Mouse (Mus musculus): ENCODE data around the gene Kidins220. TPM values are rescaled to one million over a fixed set of nuclear protein-coding genes. Genes with fewer than 3 reads are reported as not detected.

The Kidins220 gene
- polyA plus RNA-seq, 1 experiment = 72.1 TPM

GRCm38 (mm10) chr12:25033662-25034337 is 59.1 kb downstream of the Kidins220 start:
- no peak for DNase-seq
- TF ChIP-seq CTCF (IDR thresholded peaks at IDR 0.05; ENCODE audit: borderline replicate concordance, control insufficient read depth, extremely low read depth, insufficient read depth, low read length, poor library complexity) (no peak), POLR2A (IDR thresholded peaks at IDR 0.05; ENCODE audit: control insufficient read depth, extremely low read depth, insufficient read depth, low read length, poor library complexity) (no peak)
- H3K27me3 ChIP-seq (ENCODE audit: control insufficient read depth, insufficient read depth, low read length) = no peaks in the 10 kb centered on the region
- 88% methylated on average over 9 of the region's 9 CpGs for WGBS
- no peak overlapping the region for H3K4me3 ChIP-seq (ENCODE audit: control insufficient read depth, insufficient read depth, low read length)
- no peaks in the 10 kb centered on the region for H3K4me1 ChIP-seq (replicated peaks; ENCODE audit: control insufficient read depth, insufficient read depth, low read length)
- H3K36me3 ChIP-seq (ENCODE audit: control insufficient read depth, insufficient read depth, low read length) = peaks cover 24% of the 10 kb centered on the region
- no peak overlapping the region for H3K27ac ChIP-seq (ENCODE audit: control insufficient read depth, insufficient read depth, low read length)

GRCm38 (mm10) chr12:25034338-25034953 is 59.7 kb downstream of the Kidins220 start:
- TF ChIP-seq POLR2A (IDR thresholded peaks at IDR 0.05; ENCODE audit: control insufficient read depth, extremely low read depth, insufficient read depth, low read length, poor library complexity) = no peak
- TF ChIP-seq CTCF (IDR thresholded peaks at IDR 0.05; ENCODE audit: borderline replicate concordance, control insufficient read depth, extremely low read depth, insufficient read depth, low read length, poor library complexity) = no peak
- DNase-seq = no peak
- Histone ChIP-seq H3K36me3 (ENCODE audit: control insufficient read depth, insufficient read depth, low read length) (peaks cover 30% of the 10 kb centered on the region), H3K4me1 (replicated peaks; ENCODE audit: control insufficient read depth, insufficient read depth, low read length) (no peaks in the 10 kb centered on the region), H3K27me3 (ENCODE audit: control insufficient read depth, insufficient read depth, low read length) (no peaks in the 10 kb centered on the region), H3K4me3 (ENCODE audit: control insufficient read depth, insufficient read depth, low read length) (no peak overlapping the region), H3K27ac (ENCODE audit: control insufficient read depth, insufficient read depth, low read length) (no peak overlapping the region)
- WGBS = 94% methylated on average over 8 of the region's 8 CpGs

- Histone ChIP-seq H3K36me3 (ENCODE audit: control insufficient read depth, insufficient read depth, low read length) (peaks cover 43% of the 10 kb centered on the region), H3K4me1 (replicated peaks; ENCODE audit: control insufficient read depth, insufficient read depth, low read length) (no peaks in the 10 kb centered on the region), H3K27ac (ENCODE audit: control insufficient read depth, insufficient read depth, low read length) (no peak overlapping the region), H3K4me3 (ENCODE audit: control insufficient read depth, insufficient read depth, low read length) (no peak overlapping the region), H3K27me3 (ENCODE audit: control insufficient read depth, insufficient read depth, low read length) (no peaks in the 10 kb centered on the region)
- 79% methylated on average over 3 of the region's 3 CpGs for WGBS
- DNase-seq = no peak
- TF ChIP-seq POLR2A (IDR thresholded peaks at IDR 0.05; ENCODE audit: control insufficient read depth, extremely low read depth, insufficient read depth, low read length, poor library complexity) (no peak), CTCF (IDR thresholded peaks at IDR 0.05; ENCODE audit: borderline replicate concordance, control insufficient read depth, extremely low read depth, insufficient read depth, low read length, poor library complexity) (no peak)
Measured at GRCm38 (mm10) chr12:25036024-25036423, 61.3 kb downstream of the Kidins220 start.

GRCm38 (mm10) chr12:25037222-25037621 is 62.5 kb downstream of the Kidins220 start:
- Histone ChIP-seq H3K4me1 (replicated peaks; ENCODE audit: control insufficient read depth, insufficient read depth, low read length) (no peaks in the 10 kb centered on the region), H3K4me3 (ENCODE audit: control insufficient read depth, insufficient read depth, low read length) (no peak overlapping the region), H3K36me3 (ENCODE audit: control insufficient read depth, insufficient read depth, low read length) (peaks cover 40% of the 10 kb centered on the region), H3K27ac (ENCODE audit: control insufficient read depth, insufficient read depth, low read length) (no peak overlapping the region), H3K27me3 (ENCODE audit: control insufficient read depth, insufficient read depth, low read length) (no peaks in the 10 kb centered on the region)
- no peak for TF ChIP-seq CTCF (IDR thresholded peaks at IDR 0.05; ENCODE audit: borderline replicate concordance, control insufficient read depth, extremely low read depth, insufficient read depth, low read length, poor library complexity)
- no peak for TF ChIP-seq POLR2A (IDR thresholded peaks at IDR 0.05; ENCODE audit: control insufficient read depth, extremely low read depth, insufficient read depth, low read length, poor library complexity)
- 95% methylated on average over 5 of the region's 5 CpGs for WGBS
- no peak for DNase-seq

GRCm38 (mm10) chr12:25037681-25038472 is 63.2 kb downstream of the Kidins220 start:
- Histone ChIP-seq H3K4me1 (replicated peaks; ENCODE audit: control insufficient read depth, insufficient read depth, low read length) (no peaks in the 10 kb centered on the region), H3K27me3 (ENCODE audit: control insufficient read depth, insufficient read depth, low read length) (no peaks in the 10 kb centered on the region), H3K36me3 (ENCODE audit: control insufficient read depth, insufficient read depth, low read length) (peaks cover 40% of the 10 kb centered on the region), H3K27ac (ENCODE audit: control insufficient read depth, insufficient read depth, low read length) (no peak overlapping the region), H3K4me3 (ENCODE audit: control insufficient read depth, insufficient read depth, low read length) (no peak overlapping the region)
- TF ChIP-seq POLR2A (IDR thresholded peaks at IDR 0.05; ENCODE audit: control insufficient read depth, extremely low read depth, insufficient read depth, low read length, poor library complexity) (no peak), CTCF (IDR thresholded peaks at IDR 0.05; ENCODE audit: borderline replicate concordance, control insufficient read depth, extremely low read depth, insufficient read depth, low read length, poor library complexity) (no peak)
- DNase-seq = no peak
- 95% methylated on average over 9 of the region's 9 CpGs for WGBS

- Histone ChIP-seq H3K36me3 (ENCODE audit: control insufficient read depth, insufficient read depth, low read length) (peaks cover 31% of the 10 kb centered on the region), H3K27ac (ENCODE audit: control insufficient read depth, insufficient read depth, low read length) (no peak overlapping the region), H3K4me3 (ENCODE audit: control insufficient read depth, insufficient read depth, low read length) (no peak overlapping the region), H3K27me3 (ENCODE audit: control insufficient read depth, insufficient read depth, low read length) (no peaks in the 10 kb centered on the region), H3K4me1 (replicated peaks; ENCODE audit: control insufficient read depth, insufficient read depth, low read length) (no peaks in the 10 kb centered on the region)
- DNase-seq = no peak
- TF ChIP-seq POLR2A (IDR thresholded peaks at IDR 0.05; ENCODE audit: control insufficient read depth, extremely low read depth, insufficient read depth, low read length, poor library complexity) (no peak), CTCF (IDR thresholded peaks at IDR 0.05; ENCODE audit: borderline replicate concordance, control insufficient read depth, extremely low read depth, insufficient read depth, low read length, poor library complexity) (no peak)
- 95% methylated on average over 2 of the region's 2 CpGs for WGBS
Measured at GRCm38 (mm10) chr12:25044056-25044455, 69.3 kb downstream of the Kidins220 start.

Measured in thymus, adult 2 months (tissue).